Mouse (Mus musculus) midbrain, embryonic 11.5 days (tissue): Measurements from ENCODE around the gene Scel. TPM values are rescaled to one million over a fixed set of nuclear protein-coding genes. Genes with fewer than 3 reads are reported as not detected.
A peak's percentile ranks its signal among the peaks of the same experiment; 100 is the strongest.

ENCODE experiments used
- ATAC-seq: fragments of 200-750 bp; cut with Nextera tagmentation; 2 replicates; pipeline ENCODE4 v1.8.0; 2017; ENCODE audit warnings: moderate TSS enrichment, moderate library complexity; ENCODE audit not compliant: low FRiP score
- DNase-seq: peaks from one replicate; pipeline ENCODE4 v3.0.0; 2015; ENCODE audit warnings: low spot score; ENCODE audit errors: missing footprints
- H3K27ac ChIP-seq: fragments of 300-500 bp; sonication (generic); 2 replicates; pipeline ENCODE4 v1.5.1; 2014; ENCODE audit warnings: low read depth, low read length
- H3K27me3 ChIP-seq: fragments of 300-500 bp; sonication (generic); 2 replicates; pipeline ENCODE4 v1.6.1; 2014; ENCODE audit warnings: mild to moderate bottlenecking, low read length, moderate library complexity, mixed read lengths; ENCODE audit not compliant: control insufficient read depth, insufficient read depth
- H3K36me3 ChIP-seq: fragments of 300-500 bp; sonication (generic); 2 replicates; pipeline ENCODE4 v1.6.1; 2014; ENCODE audit warnings: mild to moderate bottlenecking, low read length, moderate library complexity, mixed read lengths; ENCODE audit not compliant: control insufficient read depth, insufficient read depth
- H3K4me1 ChIP-seq: fragments of 300-500 bp; sonication (generic); 2 replicates; pipeline ENCODE4 v1.6.1; 2014; ENCODE audit warnings: low read length; ENCODE audit not compliant: control insufficient read depth, insufficient read depth
- H3K4me2 ChIP-seq: fragments of 300-500 bp; sonication (generic); 2 replicates; pipeline ENCODE4 v1.6.1; 2014; ENCODE audit warnings: mild to moderate bottlenecking, moderate library complexity
- H3K4me3 ChIP-seq: fragments of 300-500 bp; sonication (generic); 2 replicates; pipeline ENCODE4 v1.5.1; 2014; ENCODE audit warnings: low read depth, low read length
- H3K9ac ChIP-seq: fragments of 300-500 bp; sonication (generic); 2 replicates; pipeline ENCODE4 v1.6.1; 2014; ENCODE audit warnings: low read length
- H3K9me3 ChIP-seq: fragments of 300-500 bp; sonication (generic); 2 replicates; pipeline ENCODE4 v1.6.1; 2016; ENCODE audit warnings: low read length; ENCODE audit not compliant: control insufficient read depth
- WGBS: fragments of 180-500 bp; shearing (Covaris S2); extraction: QIAGEN DNeasy Blood & Tissue Kit; methylation state at CpG from one replicate; pipeline ENCODE4 v1.1.7; 2014; 5-methylcytosine and 5-hydroxymethylcytosine counted together
- polyA plus RNA-seq: library from polyadenylated mRNA; unstranded; fragments of >200 nt; fragmentation: Nextera tagmentation; extraction: Ambion mirVana; gene quantifications from 2 replicates; pipeline ENCODE4 v1.2.1, GENCODE M21; 2014

Gene Scel
- polyA plus RNA-seq, 1 experiment from 2014 or later: 0.33 TPM

GRCm38 (mm10) chr14:103500309-103500708 is 12.8 kb upstream of the Scel start:
- no peak overlapping the region for H3K4me3 ChIP-seq
- no peak for ATAC-seq
- H3K4me2 ChIP-seq: no peak overlapping the region
- no peaks in the 10 kb centered on the region for H3K27me3 ChIP-seq
- peaks cover 11% of the 10 kb centered on the region for H3K4me1 ChIP-seq
- H3K36me3 ChIP-seq: no peaks in the 10 kb centered on the region
- no peak overlapping the region for H3K9ac ChIP-seq
- peak; percentile 78 for DNase-seq
- 29% methylated on average over 7 of the region's 7 CpGs for WGBS
- no peaks in the 10 kb centered on the region for H3K9me3 ChIP-seq
- no peak overlapping the region for H3K27ac ChIP-seq

GRCm38 (mm10) chr14:103500941-103501340 is 12.2 kb upstream of the Scel start:
- DNase-seq: peak; percentile 80
- WGBS: 11% methylated on average over 4 of the region's 4 CpGs

GRCm38 (mm10) chr14:103504514-103504913 is 8.6 kb upstream of the Scel start:
- WGBS: 83% methylated on average over 7 of the region's 7 CpGs
- H3K4me3 ChIP-seq: no peak overlapping the region
- H3K36me3 ChIP-seq: no peaks in the 10 kb centered on the region
- H3K4me1 ChIP-seq: peaks cover 5% of the 10 kb centered on the region
- no peak for ATAC-seq
- H3K9ac ChIP-seq: no peak overlapping the region
- H3K27me3 ChIP-seq: no peaks in the 10 kb centered on the region
- no peak overlapping the region for H3K27ac ChIP-seq
- H3K9me3 ChIP-seq: no peaks in the 10 kb centered on the region
- H3K4me2 ChIP-seq: no peak overlapping the region
- DNase-seq: no peak

More at GRCm38 (mm10) chr14:103500941-103501340, 12.2 kb upstream of the Scel start:
- H3K36me3 ChIP-seq: no peaks in the 10 kb centered on the region
- peaks cover 11% of the 10 kb centered on the region for H3K4me1 ChIP-seq
- ATAC-seq: no peak
- no peak overlapping the region for H3K4me2 ChIP-seq
- H3K27me3 ChIP-seq: no peaks in the 10 kb centered on the region
- H3K9ac ChIP-seq: no peak overlapping the region
- no peak overlapping the region for H3K27ac ChIP-seq
- no peak overlapping the region for H3K4me3 ChIP-seq
- H3K9me3 ChIP-seq: no peaks in the 10 kb centered on the region

- H3K4me1 ChIP-seq: peaks cover 10% of the 10 kb centered on the region
- H3K4me2 ChIP-seq: no peak overlapping the region
- H3K27ac ChIP-seq: no peak overlapping the region
- H3K27me3 ChIP-seq: no peaks in the 10 kb centered on the region
- ATAC-seq: no peak
- H3K36me3 ChIP-seq: no peaks in the 10 kb centered on the region
- 95% methylated on average over 8 of the region's 8 CpGs for WGBS
- no peaks in the 10 kb centered on the region for H3K9me3 ChIP-seq
- no peak overlapping the region for H3K9ac ChIP-seq
- no peak for DNase-seq
- H3K4me3 ChIP-seq: no peak overlapping the region
Measured at GRCm38 (mm10) chr14:103509544-103509943, 3.6 kb upstream of the Scel start.

- Histone ChIP-seq H3K27ac (no peak overlapping the region), H3K27me3 (no peaks in the 10 kb centered on the region), H3K4me1 (peaks cover 10% of the 10 kb centered on the region), H3K9me3 (no peaks in the 10 kb centered on the region), H3K4me3 (no peak overlapping the region), H3K9ac (no peak overlapping the region), H3K4me2 (no peak overlapping the region), H3K36me3 (no peaks in the 10 kb centered on the region)
- ATAC-seq: no peak
- DNase-seq: peak; percentile 86
- WGBS: 71% methylated on average over 7 of the region's 7 CpGs
Measured at GRCm38 (mm10) chr14:103513473-103513811, 300 bp downstream of the Scel start.

GRCm38 (mm10) chr14:103515419-103515818 is 2.3 kb downstream of the Scel start:
- no peak overlapping the region for H3K4me3 ChIP-seq
- WGBS: 91% methylated on average over 8 of the region's 8 CpGs
- H3K9me3 ChIP-seq: no peaks in the 10 kb centered on the region
- ATAC-seq (no peak), DNase-seq (no peak)
- no peaks in the 10 kb centered on the region for H3K36me3 ChIP-seq
- H3K4me1 ChIP-seq: peaks cover 10% of the 10 kb centered on the region
- no peaks in the 10 kb centered on the region for H3K27me3 ChIP-seq
- no peak overlapping the region for H3K9ac ChIP-seq
- H3K27ac ChIP-seq: no peak overlapping the region
- no peak overlapping the region for H3K4me2 ChIP-seq

- no peak for DNase-seq
- H3K36me3 ChIP-seq: no peaks in the 10 kb centered on the region
- 97% methylated on average over 1 of the region's 1 CpGs for WGBS
- no peak for ATAC-seq
- H3K4me2 ChIP-seq: no peak overlapping the region
- no peak overlapping the region for H3K9ac ChIP-seq
- no peak overlapping the region for H3K4me3 ChIP-seq
- H3K27me3 ChIP-seq: no peaks in the 10 kb centered on the region
- H3K9me3 ChIP-seq: no peaks in the 10 kb centered on the region
- no peak overlapping the region for H3K27ac ChIP-seq
- H3K4me1 ChIP-seq: peaks cover 6% of the 10 kb centered on the region
Measured at GRCm38 (mm10) chr14:103526286-103526685, 13.1 kb downstream of the Scel start.

- Histone ChIP-seq H3K4me2 (no peak overlapping the region), H3K9ac (peak overlapping the region; percentile 16; the same call in 1 of the 2 replicates), H3K36me3 (no peaks in the 10 kb centered on the region), H3K4me3 (no peak overlapping the region), H3K9me3 (no peaks in the 10 kb centered on the region), H3K27me3 (no peaks in the 10 kb centered on the region), H3K4me1 (peaks cover 6% of the 10 kb centered on the region), H3K27ac (no peak overlapping the region; the same call in 1 of the 2 replicates)
- 36% methylated on average over 13 of the region's 13 CpGs for WGBS
- peak; percentile 52 for ATAC-seq
- DNase-seq: peak; percentile 87
Measured at GRCm38 (mm10) chr14:103529733-103530367, 16.7 kb downstream of the Scel start.

- no peaks in the 10 kb centered on the region for H3K9me3 ChIP-seq
- H3K4me1 ChIP-seq: peaks cover 6% of the 10 kb centered on the region
- H3K27me3 ChIP-seq: no peaks in the 10 kb centered on the region
- DNase-seq: peak; percentile 53
- no peak overlapping the region for H3K9ac ChIP-seq
- H3K27ac ChIP-seq: no peak overlapping the region
- WGBS: 91% methylated on average over 11 of the region's 11 CpGs
- no peak for ATAC-seq
- H3K36me3 ChIP-seq: no peaks in the 10 kb centered on the region
- no peak overlapping the region for H3K4me2 ChIP-seq
- H3K4me3 ChIP-seq: no peak overlapping the region
Measured at GRCm38 (mm10) chr14:103531722-103532341, 18.7 kb downstream of the Scel start.
